In the genomic region with DNA sequence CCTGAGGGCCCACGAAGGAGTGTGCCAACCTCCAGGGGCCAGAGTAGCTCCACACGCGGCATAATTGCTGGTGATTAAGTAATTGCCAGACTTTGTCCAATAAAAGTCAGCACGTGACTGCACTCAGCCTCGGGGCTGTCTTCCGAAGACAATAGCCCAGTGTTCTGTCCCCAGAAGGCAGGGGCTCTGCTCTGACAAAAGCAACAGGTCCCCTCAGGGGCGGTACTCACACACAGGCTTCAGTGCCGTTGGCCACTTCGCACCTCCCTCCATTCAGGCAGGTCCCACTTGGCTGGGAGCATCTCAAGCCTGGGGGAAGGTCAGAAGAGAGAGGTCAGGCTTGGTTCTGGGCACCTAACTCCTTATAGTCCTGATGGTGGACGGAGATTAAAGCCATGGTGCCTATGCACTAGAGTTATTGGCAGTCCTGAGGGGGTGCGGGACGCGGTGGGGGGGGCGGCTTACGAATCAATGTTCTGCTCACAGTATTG, we compare ENCODE assay signal across 8 mouse cellular contexts. TPM values are rescaled to one million over a fixed set of nuclear protein-coding genes. Genes with fewer than 3 reads are reported as not detected.
A peak's percentile ranks its signal among the peaks of the same experiment; 100 is the strongest.
DNase-seq lines count a peak whose midpoint lies in the region; ATAC-seq and TF ChIP-seq lines count a peak whose summit lies in the region.

No protein-coding gene starts in this region.

- H3K36me3 ChIP-seq in forebrain, embryonic 10.5 days (replicated peaks), result peaks cover 40% of the 10 kb centered on the region
- peaks cover 19% of the 10 kb centered on the region for H3K36me3 ChIP-seq in kidney, embryonic 15.5 days
- no peaks in the 10 kb centered on the region for H3K36me3 ChIP-seq in midbrain, postnatal 0 days (ENCODE audit: insufficient read depth, low read length)

- H3K4me1 ChIP-seq in forebrain, embryonic 10.5 days, result peaks cover 92% of the 10 kb centered on the region
- peaks cover 83% of the 10 kb centered on the region for H3K4me1 ChIP-seq in kidney, embryonic 15.5 days
- peaks cover 10% of the 10 kb centered on the region; the same call in 1 of the 2 replicates for H3K4me1 ChIP-seq in midbrain, postnatal 0 days (ENCODE audit: insufficient read depth, low read length)

- peak overlapping the region; percentile 97 for H3K27ac ChIP-seq in forebrain, embryonic 10.5 days
- H3K27ac ChIP-seq in kidney, embryonic 15.5 days, result peak overlapping the region; percentile 92
- H3K27ac ChIP-seq in midbrain, postnatal 0 days (ENCODE audit: low read depth, low read length), result peak overlapping the region; percentile 74

- ATAC-seq in CD4-positive, CD25-positive, alpha-beta regulatory T cell, adult 4 months, result no peak
- no peak for ATAC-seq in kidney, embryonic 15.5 days (replicated peaks; ENCODE audit: low FRiP score)
- ATAC-seq in midbrain, postnatal 0 days (ENCODE audit: low FRiP score), result 0 out of 2 replicates have a peak, but pooled peaks have one; percentile 18
- ATAC-seq in cerebellum, adult (ENCODE audit: insufficient number of reproducible peaks, low FRiP score, low TSS enrichment), result no peak

- DNase-seq in CD4-positive, CD25-positive, alpha-beta regulatory T cell, adult 2 months (ENCODE audit: low read depth, low spot score), result peak; percentile 20
- DNase-seq in CD4-positive helper T cell, adult 2 months (ENCODE audit: low read depth, low spot score), result peak; percentile 43
- peak; percentile 84 for DNase-seq in forebrain, embryonic 10.5 days (ENCODE audit: extremely low spot score, low spot score)
- peak; percentile 76 for DNase-seq in midbrain, postnatal 0 days (ENCODE audit: low spot score)
- no peak for DNase-seq in adrenal gland, postnatal 4 days (ENCODE audit: low spot score in 2 of 2)

- under 1% methylated on average over 15 of the region's 15 CpGs for WGBS in forebrain, embryonic 10.5 days
- WGBS in kidney, embryonic 15.5 days, result 3% methylated on average over 15 of the region's 15 CpGs
- whole genome bisulfite sequencing in midbrain, postnatal 0 days, result 3% methylated on average over 15 of the region's 15 CpGs

- H3K4me3 ChIP-seq in forebrain, embryonic 10.5 days, result peak overlapping the region; percentile 95
- peak overlapping the region; percentile 62 for H3K4me3 ChIP-seq in kidney, embryonic 15.5 days (replicated peaks)
- H3K4me3 ChIP-seq in midbrain, postnatal 0 days (ENCODE audit: low read depth, low read length), result peak overlapping the region; percentile 54

- H3K9me3 ChIP-seq in forebrain, embryonic 10.5 days, result no peaks in the 10 kb centered on the region
- no peaks in the 10 kb centered on the region for H3K9me3 ChIP-seq in kidney, embryonic 15.5 days (replicated peaks)
- H3K9me3 ChIP-seq in midbrain, postnatal 0 days (ENCODE audit: low read length), result no peaks in the 10 kb centered on the region

- H3K9ac ChIP-seq in kidney, embryonic 15.5 days, result peak overlapping the region; percentile 85
- peak overlapping the region; percentile 65; the same call in 1 of the 2 replicates for H3K9ac ChIP-seq in midbrain, postnatal 0 days (replicated peaks; ENCODE audit: low read length, poor library complexity, severe bottlenecking)

- TF ChIP-seq CTCF in midbrain, postnatal 0 days (IDR thresholded peaks at IDR 0.05), result no peak

- H3K4me2 ChIP-seq in kidney, embryonic 15.5 days, result peak overlapping the region; percentile 80
- H3K4me2 ChIP-seq in midbrain, postnatal 0 days (ENCODE audit: low read depth, low read length, poor library complexity, severe bottlenecking), result peak overlapping the region; percentile 87

- peaks cover 77% of the 10 kb centered on the region for H3K27me3 ChIP-seq in forebrain, embryonic 10.5 days (ENCODE audit: poor library complexity, severe bottlenecking)
- H3K27me3 ChIP-seq in kidney, embryonic 15.5 days, result no peaks in the 10 kb centered on the region
- H3K27me3 ChIP-seq in midbrain, postnatal 0 days (ENCODE audit: insufficient read depth, low read length), result peaks cover 31% of the 10 kb centered on the region

RNA-seq across cellular contexts. Expression of gene Notch1, which starts 14.8 kb away (rescaled TPM):
- polyA plus RNA-seq in CD4-positive, CD25-positive, alpha-beta regulatory T cell, adult 4 months (2017; shearing (Covaris generic)), result 10 to 100 TPM; 21.9 to 33.0 TPM
- polyA plus RNA-seq in forebrain, embryonic 10.5 days (2016; fragmentation: Nextera tagmentation; extraction: Ambion mirVana), result 25.4 and 26.7 TPM in 2 replicates
- polyA plus RNA-seq in kidney, embryonic 15.5 days (2015; fragmentation: Nextera tagmentation; extraction: Ambion mirVana), result 22.0 and 24.6 TPM in 2 replicates
- total RNA-seq in midbrain, postnatal 0 days (2014; rRNA removed), result 48.9 and 65.8 TPM in 2 replicates
- 6.8 and 7.6 TPM in 2 replicates for polyA plus RNA-seq in midbrain, postnatal 0 days (2015; fragmentation: Nextera tagmentation; extraction: Ambion mirVana)
- 10 to 100 TPM; 35.1 to 48.7 TPM for total RNA-seq in adrenal gland, postnatal 4 days (2021)

RNA-seq across cellular contexts. Expression of gene Sec16a, which starts 56.7 kb away (rescaled TPM):
- 10 to 100 TPM; 24.8 to 31.7 TPM for polyA plus RNA-seq in CD4-positive, CD25-positive, alpha-beta regulatory T cell, adult 4 months (2017; shearing (Covaris generic))
- polyA plus RNA-seq in forebrain, embryonic 10.5 days (2016; fragmentation: Nextera tagmentation; extraction: Ambion mirVana), result 27.0 and 29.8 TPM in 2 replicates
- 25.3 and 26.0 TPM in 2 replicates for polyA plus RNA-seq in kidney, embryonic 15.5 days (2015; fragmentation: Nextera tagmentation; extraction: Ambion mirVana)
- 63.3 and 76.7 TPM in 2 replicates for total RNA-seq in midbrain, postnatal 0 days (2014; rRNA removed)
- polyA plus RNA-seq in midbrain, postnatal 0 days (2015; fragmentation: Nextera tagmentation; extraction: Ambion mirVana), result 9.9 and 12.6 TPM in 2 replicates
- 10 to 100 TPM; 53.7 to 58.6 TPM for total RNA-seq in adrenal gland, postnatal 4 days (2021)

Comparison
In these comparisons a context has a peak if more than half of its experiments do, and no peak if none do; other contexts are left out.
1. DNase-seq: peak in CD4-positive, CD25-positive, alpha-beta regulatory T cell, adult 2 months (single experiment), CD4-positive helper T cell, adult 2 months (single experiment), forebrain, embryonic 10.5 days (single experiment) and midbrain, postnatal 0 days (single experiment); none in adrenal gland, postnatal 4 days (0 of 2).
2. Peak in every context shown above with its lines, with median percentiles within 50 percentile points of each other: H3K27ac ChIP-seq and H3K4me3 ChIP-seq.